In genomic region chr4:58927661-58928060, GRCm38 (mm10) we compare ENCODE assay signal across 19 mouse cellular contexts. TPM values are rescaled to one million over a fixed set of nuclear protein-coding genes. Genes with fewer than 3 reads are reported as not detected.
DNase-seq lines count a peak whose midpoint lies in the region; ATAC-seq and TF ChIP-seq lines count a peak whose summit lies in the region.
"Had no signal": no experiment of that assay in that cellular context is flagged by ENCODE, and none has a peak within 500 bp of the region (broad histone marks: within the 10 kb centered on the region; RNA-seq: fewer than 3 reads in every experiment).

No protein-coding gene starts in this region.

- no peaks in the 10 kb centered on the region for H3K36me3 ChIP-seq in intestine, postnatal 0 days (ENCODE audit: control insufficient read depth, insufficient read depth)
- H3K36me3 ChIP-seq in intestine, embryonic 16.5 days (ENCODE audit: control insufficient read depth, insufficient read depth, low read length): no peaks in the 10 kb centered on the region
- H3K36me3 ChIP-seq in small intestine, adult 2 months (ENCODE audit: control insufficient read depth, insufficient read depth, low read length): no peaks in the 10 kb centered on the region
- H3K36me3 ChIP-seq: embryonic facial prominence, embryonic 12.5 days; limb, embryonic 10.5 days; stomach, embryonic 15.5 days had no signal

- DNase-seq in thymus, postnatal 25 days: peak; percentile 17
- no peak for DNase-seq in thymus, postnatal 36 days
- DNase-seq in ZHBTc4 (ENCODE audit: low read depth, low spot score): peak; percentile 52
- no peak for DNase-seq in urinary bladder, postnatal 25 days (ENCODE audit: low spot score)
- DNase-seq in adrenal gland, adult 18-20 months (ENCODE audit: low spot score in 2 of 2): no peak
- DNase-seq: cerebellum, adult 9-10 months; gastrocnemius, postnatal 25 days; kidney, adult 18-20 months; layer of hippocampus, adult 9-11 months; lung, postnatal 14 days; right cerebral cortex, postnatal 25 days had no signal

- no peak overlapping the region for H3K27ac ChIP-seq in intestine, postnatal 0 days (ENCODE audit: low read depth, low read length)
- H3K27ac ChIP-seq in intestine, embryonic 16.5 days (ENCODE audit: low read length): no peak overlapping the region
- H3K27ac ChIP-seq in small intestine, adult 2 months (ENCODE audit: insufficient read depth, low read depth, low read length): no peak overlapping the region
- H3K27ac ChIP-seq: embryonic facial prominence, embryonic 12.5 days; forebrain, embryonic 13.5 days; limb, embryonic 10.5 days; stomach, embryonic 15.5 days had no signal

- peak; percentile 54 for TF ChIP-seq CTCF in intestine, postnatal 0 days (IDR thresholded peaks at IDR 0.05; ENCODE audit: low read depth)
- peak; percentile 49; the same call in 1 of the 2 replicates for TF ChIP-seq CTCF in small intestine, adult 2 months (IDR thresholded peaks at IDR 0.05; ENCODE audit: extremely low read depth, insufficient read length, insufficient replicate concordance, low read depth, low read length)

- H3K9me3 ChIP-seq in intestine, postnatal 0 days (ENCODE audit: control insufficient read depth): no peaks in the 10 kb centered on the region
- no peaks in the 10 kb centered on the region for H3K9me3 ChIP-seq in intestine, embryonic 16.5 days (ENCODE audit: control insufficient read depth, low read length)
- H3K9me3 ChIP-seq: limb, embryonic 10.5 days; stomach, embryonic 15.5 days had no signal

- 57% methylated on average over 3 of the region's 3 CpGs for WGBS in intestine, postnatal 0 days
- 76% methylated on average over 3 of the region's 3 CpGs for WGBS in intestine, embryonic 16.5 days
- WGBS in small intestine, adult 2 months: 66% methylated on average over 3 of the region's 3 CpGs

- H3K9ac ChIP-seq in intestine, postnatal 0 days (ENCODE audit: low read depth, low read length): no peak overlapping the region
- H3K9ac ChIP-seq in intestine, embryonic 16.5 days (ENCODE audit: low read depth, low read length): no peak overlapping the region
- H3K9ac ChIP-seq: embryonic facial prominence, embryonic 12.5 days; forebrain, embryonic 13.5 days; stomach, embryonic 15.5 days had no signal

- no peaks in the 10 kb centered on the region for H3K4me1 ChIP-seq in intestine, postnatal 0 days (replicated peaks; ENCODE audit: control insufficient read depth, insufficient read depth, low read length)
- H3K4me1 ChIP-seq in intestine, embryonic 16.5 days (ENCODE audit: control insufficient read depth, insufficient read depth, low read length): no peaks in the 10 kb centered on the region
- H3K4me1 ChIP-seq in small intestine, adult 2 months (ENCODE audit: control insufficient read depth, insufficient read depth, insufficient read length, low read length): no peaks in the 10 kb centered on the region
- H3K4me1 ChIP-seq: embryonic facial prominence, embryonic 12.5 days; forebrain, embryonic 13.5 days; limb, embryonic 10.5 days; stomach, embryonic 15.5 days had no signal

- H3K4me2 ChIP-seq in intestine, postnatal 0 days (replicated peaks; ENCODE audit: low read depth): no peak overlapping the region
- H3K4me2 ChIP-seq in intestine, embryonic 16.5 days (ENCODE audit: low read depth, low read length): no peak overlapping the region
- H3K4me2 ChIP-seq: embryonic facial prominence, embryonic 12.5 days; forebrain, embryonic 13.5 days; stomach, embryonic 15.5 days had no signal

- no peaks in the 10 kb centered on the region for H3K27me3 ChIP-seq in intestine, postnatal 0 days (replicated peaks; ENCODE audit: control insufficient read depth, insufficient read depth, low read length)
- no peaks in the 10 kb centered on the region for H3K27me3 ChIP-seq in intestine, embryonic 16.5 days (replicated peaks; ENCODE audit: control insufficient read depth, insufficient read depth, low read length)
- peaks cover 8% of the 10 kb centered on the region; the same call in 1 of the 2 replicates for H3K27me3 ChIP-seq in small intestine, adult 2 months (ENCODE audit: control insufficient read depth, insufficient read depth, low read length)
- H3K27me3 ChIP-seq: embryonic facial prominence, embryonic 12.5 days; forebrain, embryonic 13.5 days; stomach, embryonic 15.5 days had no signal

- no peak for TF ChIP-seq POLR2A in small intestine, adult 2 months (IDR thresholded peaks at IDR 0.05; ENCODE audit: low read depth, low read length)

- no peak overlapping the region for H3K4me3 ChIP-seq in intestine, postnatal 0 days (ENCODE audit: low read depth, low read length)
- H3K4me3 ChIP-seq in intestine, embryonic 16.5 days (ENCODE audit: low read length): no peak overlapping the region
- H3K4me3 ChIP-seq in small intestine, adult 2 months (ENCODE audit: low read depth, low read length): no peak overlapping the region
- H3K4me3 ChIP-seq: embryonic facial prominence, embryonic 12.5 days; forebrain, embryonic 13.5 days; limb, embryonic 10.5 days; stomach, embryonic 15.5 days had no signal

- no peak for ATAC-seq in intestine, postnatal 0 days
- no peak for ATAC-seq in intestine, embryonic 16.5 days
- ATAC-seq: forebrain, embryonic 13.5 days had no signal

RNA-seq across cellular contexts. Expression of gene Ecpas, which starts 15.1 kb away (rescaled TPM):
- 14.4 and 15.3 TPM in 2 replicates for polyA plus RNA-seq in intestine, postnatal 0 days (2015; fragmentation: Nextera tagmentation; extraction: Ambion mirVana)
- 21.4 and 23.7 TPM in 2 replicates for polyA plus RNA-seq in intestine, embryonic 16.5 days (2015; fragmentation: Nextera tagmentation; extraction: Ambion mirVana)
- polyA plus RNA-seq in small intestine, adult 2 months (2012; rRNA removed): 13.5 and 25.8 TPM in 2 replicates
- 100 to 1,000 TPM; 133 to 187 TPM for total RNA-seq in adrenal gland, adult 18-20 months (2021)

RNA-seq across cellular contexts. Expression of gene Zkscan16, which starts 15.8 kb away (rescaled TPM):
- polyA plus RNA-seq in intestine, postnatal 0 days (2015; fragmentation: Nextera tagmentation; extraction: Ambion mirVana): 0.04 and 0.12 TPM in 2 replicates
- 0.16 and 0.29 TPM in 2 replicates for polyA plus RNA-seq in intestine, embryonic 16.5 days (2015; fragmentation: Nextera tagmentation; extraction: Ambion mirVana)
- not detected in 2 replicates for polyA plus RNA-seq in small intestine, adult 2 months (2012; rRNA removed)
- total RNA-seq in adrenal gland, adult 18-20 months (2021): 1 to 10 TPM; 2.6 to 3.7 TPM
- total RNA-seq: gastrocnemius, postnatal 25 days; heart, postnatal 25 days had no signal

RNA-seq across cellular contexts. Expression of gene Ptgr1, which starts 59.3 kb away (rescaled TPM):
- polyA plus RNA-seq in intestine, postnatal 0 days (2015; fragmentation: Nextera tagmentation; extraction: Ambion mirVana): 31.1 and 33.3 TPM in 2 replicates
- polyA plus RNA-seq in intestine, embryonic 16.5 days (2015; fragmentation: Nextera tagmentation; extraction: Ambion mirVana): 44.9 and 45.5 TPM in 2 replicates
- 9.9 and 11.2 TPM in 2 replicates for polyA plus RNA-seq in small intestine, adult 2 months (2012; rRNA removed)
- 10 to 100 TPM; 14.9 to 24.8 TPM for total RNA-seq in adrenal gland, adult 18-20 months (2021)

Comparison
In these comparisons a context has a peak if more than half of its experiments do, and no peak if none do; other contexts are left out.
1. DNase-seq: peak in thymus, postnatal 25 days (single experiment) and ZHBTc4 (single experiment); none in thymus, postnatal 36 days (0 of 2), urinary bladder, postnatal 25 days (single experiment) and adrenal gland, adult 18-20 months (0 of 2).